Mouse (Mus musculus): ENCODE measurements around the gene Ghrl. TPM values are rescaled to one million over a fixed set of nuclear protein-coding genes. Genes with fewer than 3 reads are reported as not detected.
"Not testable (repeated sequence)": the region's sequence is repeated elsewhere in the genome, so short reads cannot be mapped to it uniquely, and the experiment has no call there.

The Ghrl gene
- polyA plus RNA-seq, 1 experiment, result 1.8 TPM

DNA sequence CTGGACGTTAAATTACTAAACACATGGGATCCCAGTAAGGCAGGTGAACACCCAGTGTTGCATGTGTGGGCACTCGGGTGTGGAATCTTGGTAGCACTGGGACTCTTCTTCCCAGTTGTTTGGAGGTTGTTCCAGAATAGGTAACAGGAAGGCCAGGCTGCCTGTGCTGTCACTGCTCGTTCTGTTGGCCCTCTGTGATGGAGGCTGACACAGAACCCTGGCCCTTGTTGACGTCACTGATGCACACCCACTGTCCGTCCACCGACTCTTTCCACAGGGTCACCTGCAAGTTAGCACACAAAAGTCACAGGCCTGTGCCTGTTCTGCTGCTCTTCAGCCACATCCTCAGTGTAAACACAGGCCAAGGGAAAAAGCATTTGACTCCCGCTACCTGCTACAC lies 8.5 kb upstream of the Ghrl start:
- no peak overlapping the region for H3K4me3 ChIP-seq (ENCODE audit: control insufficient read depth, insufficient read depth, low read length)
- 95% methylated on average over 7 of the region's 7 CpGs for WGBS
- H3K27me3 ChIP-seq (ENCODE audit: control insufficient read depth, insufficient read depth, low read length), result no peaks in the 10 kb centered on the region
- TF ChIP-seq CTCF (IDR thresholded peaks at IDR 0.05; ENCODE audit: borderline replicate concordance, control insufficient read depth, extremely low read depth, insufficient read depth, low read length, poor library complexity), result no peak
- no peak for TF ChIP-seq POLR2A (IDR thresholded peaks at IDR 0.05; ENCODE audit: control insufficient read depth, extremely low read depth, insufficient read depth, low read length, poor library complexity)
- no peak for DNase-seq
- H3K36me3 ChIP-seq (ENCODE audit: control insufficient read depth, insufficient read depth, low read length), result peaks cover 72% of the 10 kb centered on the region
- no peak overlapping the region for H3K27ac ChIP-seq (ENCODE audit: control insufficient read depth, insufficient read depth, low read length)
- H3K4me1 ChIP-seq (replicated peaks; ENCODE audit: control insufficient read depth, insufficient read depth, low read length), result no peaks in the 10 kb centered on the region

DNA sequence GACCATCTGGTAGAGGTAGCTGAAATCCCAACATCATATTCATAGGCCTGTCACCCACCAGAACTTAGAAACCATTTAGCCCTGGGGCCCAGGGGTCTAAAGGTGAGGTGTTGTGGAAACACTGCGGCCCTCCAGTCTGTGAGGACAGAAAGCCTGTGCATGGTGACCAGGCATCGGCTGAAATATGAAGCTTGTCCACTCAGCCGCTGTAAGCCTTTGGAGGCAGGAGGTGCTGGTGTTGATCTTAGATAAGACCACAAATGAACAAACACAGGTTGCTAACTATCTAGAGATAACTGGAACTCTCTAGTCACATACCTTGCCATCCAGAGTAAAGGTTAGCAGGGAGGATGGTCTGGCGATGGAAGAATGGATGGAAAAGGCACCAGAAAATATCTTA lies 1.4 kb upstream of the Ghrl start:
- DNase-seq, result no peak
- no peak overlapping the region for H3K4me3 ChIP-seq (ENCODE audit: control insufficient read depth, insufficient read depth, low read length)
- 96% methylated on average over 4 of the region's 4 CpGs for WGBS
- peaks cover 21% of the 10 kb centered on the region for H3K36me3 ChIP-seq (ENCODE audit: control insufficient read depth, insufficient read depth, low read length)
- TF ChIP-seq CTCF (IDR thresholded peaks at IDR 0.05; ENCODE audit: borderline replicate concordance, control insufficient read depth, extremely low read depth, insufficient read depth, low read length, poor library complexity), result no peak
- no peak for TF ChIP-seq POLR2A (IDR thresholded peaks at IDR 0.05; ENCODE audit: control insufficient read depth, extremely low read depth, insufficient read depth, low read length, poor library complexity)
- no peaks in the 10 kb centered on the region for H3K4me1 ChIP-seq (replicated peaks; ENCODE audit: control insufficient read depth, insufficient read depth, low read length)
- H3K27ac ChIP-seq (ENCODE audit: control insufficient read depth, insufficient read depth, low read length), result no peak overlapping the region
- no peaks in the 10 kb centered on the region for H3K27me3 ChIP-seq (ENCODE audit: control insufficient read depth, insufficient read depth, low read length)

DNA sequence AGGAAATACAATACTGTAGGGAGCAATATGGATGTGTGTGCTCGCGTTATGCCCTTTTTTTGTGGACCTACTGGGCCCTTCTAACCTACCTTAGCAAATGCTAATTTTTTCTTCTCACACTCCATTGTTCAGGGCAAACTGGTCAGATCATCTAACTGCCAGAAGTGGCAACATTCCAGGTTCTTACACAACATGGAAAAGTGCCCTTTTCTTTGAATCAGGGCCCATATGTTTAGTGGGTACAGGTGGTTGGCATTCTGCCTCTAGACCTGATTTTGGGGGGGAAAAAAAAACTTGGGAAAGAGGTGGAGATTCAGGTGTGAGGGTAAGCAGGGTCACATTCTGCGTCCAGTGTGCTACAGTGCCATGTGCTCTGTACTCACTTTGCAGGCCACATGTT lies 2.1 kb downstream of the Ghrl start:
- Histone ChIP-seq H3K4me3 (ENCODE audit: control insufficient read depth, insufficient read depth, low read length) (no peak overlapping the region), H3K36me3 (ENCODE audit: control insufficient read depth, insufficient read depth, low read length) (peaks cover 30% of the 10 kb centered on the region), H3K27me3 (ENCODE audit: control insufficient read depth, insufficient read depth, low read length) (no peaks in the 10 kb centered on the region), H3K27ac (ENCODE audit: control insufficient read depth, insufficient read depth, low read length) (no peak overlapping the region), H3K4me1 (replicated peaks; ENCODE audit: control insufficient read depth, insufficient read depth, low read length) (no peaks in the 10 kb centered on the region)
- WGBS, result 99% methylated on average over 3 of the region's 3 CpGs
- DNase-seq, result no peak
- TF ChIP-seq CTCF (IDR thresholded peaks at IDR 0.05; ENCODE audit: borderline replicate concordance, control insufficient read depth, extremely low read depth, insufficient read depth, low read length, poor library complexity) (no peak), POLR2A (IDR thresholded peaks at IDR 0.05; ENCODE audit: control insufficient read depth, extremely low read depth, insufficient read depth, low read length, poor library complexity) (no peak)

DNA sequence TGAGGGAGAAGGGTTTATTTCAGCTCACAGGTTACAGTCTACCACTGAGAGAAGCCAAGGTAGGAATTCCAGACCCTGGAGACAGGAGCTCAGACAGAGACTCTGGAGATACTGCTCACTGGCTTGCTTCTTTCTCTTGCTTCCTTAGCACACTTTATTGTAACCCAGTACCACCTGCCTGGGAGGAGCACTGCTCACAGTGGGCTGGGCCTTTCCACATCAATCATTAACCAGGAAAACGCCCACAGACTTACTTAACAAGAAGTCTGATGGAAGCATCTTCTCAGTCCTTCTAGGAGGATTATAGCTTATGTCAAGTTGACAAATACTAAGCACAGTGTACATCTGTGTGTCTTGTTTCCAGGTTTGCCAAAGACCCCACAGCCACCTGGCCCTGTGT lies 4.9 kb downstream of the Ghrl start:
- WGBS, result 69% methylated on average over 1 of the region's 1 CpGs
- Histone ChIP-seq H3K4me3 (ENCODE audit: control insufficient read depth, insufficient read depth, low read length) (no peak overlapping the region), H3K4me1 (replicated peaks; ENCODE audit: control insufficient read depth, insufficient read depth, low read length) (no peaks in the 10 kb centered on the region), H3K27me3 (ENCODE audit: control insufficient read depth, insufficient read depth, low read length) (no peaks in the 10 kb centered on the region), H3K36me3 (ENCODE audit: control insufficient read depth, insufficient read depth, low read length) (peaks cover 57% of the 10 kb centered on the region), H3K27ac (ENCODE audit: control insufficient read depth, insufficient read depth, low read length) (no peak overlapping the region)
- TF ChIP-seq POLR2A (IDR thresholded peaks at IDR 0.05; ENCODE audit: control insufficient read depth, extremely low read depth, insufficient read depth, low read length, poor library complexity) (no peak), CTCF (IDR thresholded peaks at IDR 0.05; ENCODE audit: borderline replicate concordance, control insufficient read depth, extremely low read depth, insufficient read depth, low read length, poor library complexity) (no peak)
- no peak for DNase-seq

DNA sequence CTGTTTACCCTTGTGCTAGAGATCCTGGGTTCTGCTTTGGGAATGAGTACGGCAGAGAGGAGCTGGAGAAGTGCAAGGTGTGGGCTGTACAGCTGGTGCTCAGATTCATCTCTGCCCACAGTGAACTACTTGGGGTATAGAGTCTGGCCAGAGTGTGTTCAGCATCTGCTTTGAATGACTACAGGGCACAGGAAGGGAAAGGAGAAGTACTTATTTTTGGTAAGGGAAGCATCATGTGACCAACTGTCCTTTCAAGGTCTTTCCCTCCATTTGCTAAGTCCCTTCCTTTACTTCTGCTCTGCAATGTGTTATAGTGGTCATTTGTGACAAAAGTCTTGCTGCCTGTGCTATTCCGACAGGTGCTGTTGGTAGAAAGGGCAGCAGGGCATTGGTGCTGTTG lies 5.4 kb downstream of the Ghrl start:
- Histone ChIP-seq H3K36me3 (ENCODE audit: control insufficient read depth, insufficient read depth, low read length) (peaks cover 63% of the 10 kb centered on the region), H3K4me3 (ENCODE audit: control insufficient read depth, insufficient read depth, low read length) (no peak overlapping the region), H3K27me3 (ENCODE audit: control insufficient read depth, insufficient read depth, low read length) (no peaks in the 10 kb centered on the region), H3K27ac (ENCODE audit: control insufficient read depth, insufficient read depth, low read length) (no peak overlapping the region), H3K4me1 (replicated peaks; ENCODE audit: control insufficient read depth, insufficient read depth, low read length) (no peaks in the 10 kb centered on the region)
- WGBS, result 65% methylated on average over 2 of the region's 2 CpGs
- TF ChIP-seq CTCF (IDR thresholded peaks at IDR 0.05; ENCODE audit: borderline replicate concordance, control insufficient read depth, extremely low read depth, insufficient read depth, low read length, poor library complexity), result no peak
- no peak for TF ChIP-seq POLR2A (IDR thresholded peaks at IDR 0.05; ENCODE audit: control insufficient read depth, extremely low read depth, insufficient read depth, low read length, poor library complexity)
- DNase-seq, result no peak

DNA sequence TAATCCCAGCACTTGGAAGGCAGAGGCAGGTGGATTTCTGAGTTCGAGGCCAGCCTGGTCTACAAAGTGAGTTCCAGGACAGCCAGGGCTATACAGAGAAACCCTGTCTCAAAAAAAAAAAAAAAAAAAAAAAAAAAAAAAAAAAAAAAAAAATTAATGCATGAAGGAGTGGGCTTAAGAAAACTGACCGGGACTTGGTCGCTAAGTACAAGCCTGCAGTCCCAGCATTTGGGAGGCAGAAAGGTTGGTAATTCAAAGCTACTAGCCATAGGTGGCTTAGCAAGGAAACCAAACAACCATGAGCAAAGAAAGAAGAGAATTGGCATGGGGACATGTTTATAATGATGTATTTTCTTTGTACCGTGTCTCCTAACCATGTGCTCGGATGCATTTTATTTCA lies 6.3 kb downstream of the Ghrl start:
- WGBS, result 93% methylated on average over 5 of the region's 5 CpGs
- peaks cover 68% of the 10 kb centered on the region for H3K36me3 ChIP-seq (ENCODE audit: control insufficient read depth, insufficient read depth, low read length)
- not testable (repeated sequence) for H3K4me1 ChIP-seq (replicated peaks; ENCODE audit: control insufficient read depth, insufficient read depth, low read length); H3K4me3 ChIP-seq (ENCODE audit: control insufficient read depth, insufficient read depth, low read length); H3K27me3 ChIP-seq (ENCODE audit: control insufficient read depth, insufficient read depth, low read length); H3K27ac ChIP-seq (ENCODE audit: control insufficient read depth, insufficient read depth, low read length); DNase-seq

DNA sequence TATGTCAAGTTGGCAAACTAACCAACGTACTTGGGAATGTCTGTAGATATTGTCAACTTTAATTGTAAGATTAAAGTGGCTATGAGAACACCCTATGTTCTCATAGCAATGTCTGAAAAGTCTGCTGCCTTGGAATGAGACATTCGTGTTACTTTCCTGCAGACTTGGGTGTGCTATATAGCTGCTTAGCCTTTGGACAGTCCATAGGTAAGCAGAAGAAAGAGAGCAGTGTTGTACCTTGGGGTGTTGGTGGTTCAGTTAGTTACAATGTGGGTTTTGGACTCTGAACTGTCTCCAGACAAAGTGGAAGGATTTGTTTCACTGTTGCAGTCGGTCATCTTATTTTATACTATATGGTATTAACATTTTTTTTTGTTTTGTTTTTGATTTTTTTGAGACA lies 7.0 kb downstream of the Ghrl start:
- DNase-seq, result no peak
- no peak overlapping the region for H3K4me3 ChIP-seq (ENCODE audit: control insufficient read depth, insufficient read depth, low read length)
- H3K4me1 ChIP-seq (replicated peaks; ENCODE audit: control insufficient read depth, insufficient read depth, low read length), result no peaks in the 10 kb centered on the region
- no peak for TF ChIP-seq POLR2A (IDR thresholded peaks at IDR 0.05; ENCODE audit: control insufficient read depth, extremely low read depth, insufficient read depth, low read length, poor library complexity)
- no peak for TF ChIP-seq CTCF (IDR thresholded peaks at IDR 0.05; ENCODE audit: borderline replicate concordance, control insufficient read depth, extremely low read depth, insufficient read depth, low read length, poor library complexity)
- H3K27me3 ChIP-seq (ENCODE audit: control insufficient read depth, insufficient read depth, low read length), result no peaks in the 10 kb centered on the region
- peaks cover 74% of the 10 kb centered on the region for H3K36me3 ChIP-seq (ENCODE audit: control insufficient read depth, insufficient read depth, low read length)
- WGBS, result 97% methylated on average over 3 of the region's 3 CpGs
- no peak overlapping the region for H3K27ac ChIP-seq (ENCODE audit: control insufficient read depth, insufficient read depth, low read length)
